Mouse (Mus musculus) v-Abl transformed pro-B cells (cell line): ENCODE measurements around the gene Trim29.

Experiments used
- in situ Hi-C, 2 experiments: fragments of 400-800 bp; cut with MboI; formaldehyde crosslinking; loops; one replicate each; pipeline ENCODE4 v1.15.1; 2025; ENCODE audit not compliant: unreplicated experiment in 2 of 2

Gene Trim29

DNA sequence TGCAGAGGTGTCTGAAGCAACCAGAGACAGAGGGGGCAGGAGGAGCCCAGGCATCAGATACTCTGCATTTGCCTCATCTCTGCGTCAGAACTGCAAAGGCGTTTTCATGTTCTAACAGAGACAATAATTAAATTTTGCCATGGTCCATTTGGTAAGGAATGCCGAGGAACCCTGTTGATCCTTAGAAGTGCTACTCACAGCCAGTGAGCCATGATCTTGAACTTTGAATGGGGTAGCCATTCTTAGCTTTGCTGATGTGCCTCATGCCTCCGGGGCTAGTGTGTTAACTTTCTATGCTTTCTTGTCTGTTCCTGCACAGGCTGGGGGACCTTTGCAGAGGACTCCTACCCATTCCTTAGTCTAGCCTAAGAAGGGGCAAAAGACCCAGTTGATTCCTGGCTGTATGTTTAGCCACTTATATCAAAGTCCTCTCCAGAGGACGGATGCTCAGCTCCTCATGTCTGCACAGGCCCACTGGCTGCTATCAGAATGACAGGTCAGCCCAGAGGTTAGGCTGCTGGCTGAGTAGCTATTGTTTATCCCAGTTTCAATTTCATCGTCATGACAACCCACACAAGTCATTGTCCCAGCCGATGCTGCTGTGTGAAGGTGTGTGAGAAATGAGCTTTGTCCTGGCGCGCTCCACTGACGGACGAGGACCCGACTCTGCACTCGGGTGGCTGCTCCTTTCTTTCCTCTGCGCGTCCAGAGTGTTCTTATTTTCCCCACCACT, 48.1 kb downstream of the Trim29 start:
- in situ Hi-C loops = no loop called here

DNA sequence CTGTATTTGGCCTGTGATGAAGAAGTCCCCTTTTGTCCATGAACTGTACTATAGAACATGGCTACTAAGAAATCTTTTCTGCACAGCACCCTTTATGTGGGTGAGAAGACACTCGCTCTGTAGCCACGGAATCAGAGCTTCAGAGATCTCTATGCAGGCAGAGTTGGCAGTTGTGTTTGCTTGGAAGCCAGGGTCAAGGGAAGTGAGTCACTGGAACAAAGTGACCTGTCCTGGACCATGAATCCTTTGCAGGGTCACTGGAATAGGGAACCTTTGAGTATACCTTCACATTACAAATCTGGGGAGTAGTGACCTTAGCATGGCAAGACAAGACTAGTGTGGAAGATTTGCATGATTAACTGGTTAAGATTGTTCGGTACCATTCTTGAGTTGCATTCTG, 58.1 kb downstream of the Trim29 start:
- in situ Hi-C loops = no loop called here

DNA sequence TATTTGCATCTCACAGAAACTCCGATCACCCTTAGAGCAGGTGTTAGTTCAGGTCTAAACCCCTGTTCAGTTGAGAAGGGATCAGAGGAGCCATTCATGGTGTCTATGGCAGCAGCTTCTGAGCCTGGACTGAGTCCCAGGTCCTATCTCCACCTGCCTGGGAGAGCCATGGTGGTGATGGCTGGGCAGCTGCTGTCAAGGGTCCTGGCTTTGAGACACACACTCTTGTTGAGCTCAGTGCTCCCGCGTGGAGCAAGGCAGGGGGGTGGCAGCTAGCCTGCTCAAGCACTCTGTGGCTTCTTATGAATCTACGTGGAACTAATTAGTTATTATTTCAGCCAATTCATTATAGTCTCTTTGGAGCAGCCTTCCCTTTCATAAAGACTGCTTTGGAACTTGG, 73.2 kb downstream of the Trim29 start:
- in situ Hi-C loops = no loop called here

DNA sequence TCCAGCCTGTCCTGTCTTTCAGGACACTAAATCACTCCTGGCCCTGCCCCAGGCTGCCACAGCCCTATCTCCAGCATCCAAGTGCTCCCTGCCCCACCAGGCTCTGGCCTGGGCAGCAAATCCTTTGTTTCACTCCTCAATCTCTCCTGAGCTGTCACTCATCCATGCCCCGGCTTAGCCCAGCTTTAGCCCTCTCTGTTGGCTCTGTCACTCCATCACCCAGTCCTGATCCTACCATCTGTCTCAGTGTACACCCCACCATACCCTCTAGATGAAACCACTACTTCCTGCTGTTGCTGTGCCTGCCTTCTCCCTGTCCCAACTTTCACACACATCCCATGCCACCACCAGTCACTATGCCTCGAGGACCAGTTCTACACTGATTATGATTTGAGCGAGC, 73.8 kb downstream of the Trim29 start:
- in situ Hi-C loops = no loop called here
